Mouse (Mus musculus) intestine, postnatal 0 days (tissue): ENCODE results near the gene Srgap1. TPM values are rescaled to one million over a fixed set of nuclear protein-coding genes. Genes with fewer than 3 reads are reported as not detected.

Experiments
- ATAC-seq: fragments of 200-750 bp; cut with Nextera tagmentation; 2 replicates; pipeline ENCODE4 v1.8.0; 2017; ENCODE audit warnings: mild to moderate bottlenecking, moderate TSS enrichment, moderate library complexity
- H3K27ac ChIP-seq: fragments of 300-500 bp; sonication (generic); 2 replicates; pipeline ENCODE4 v1.5.1; 2014; ENCODE audit warnings: mild to moderate bottlenecking, low read depth, low read length, moderate library complexity
- H3K27me3 ChIP-seq: fragments of 300-500 bp; sonication (generic); replicated peaks from 2 replicates; pipeline ENCODE4 v1.6.1; 2014; ENCODE audit warnings: low read length, mixed read lengths; ENCODE audit not compliant: control insufficient read depth, insufficient read depth
- H3K36me3 ChIP-seq: fragments of 300-500 bp; sonication (generic); 2 replicates; pipeline ENCODE4 v1.6.1; 2014; ENCODE audit warnings: mild to moderate bottlenecking, moderate library complexity; ENCODE audit not compliant: control insufficient read depth, insufficient read depth
- H3K4me1 ChIP-seq: fragments of 300-500 bp; sonication (generic); replicated peaks from 2 replicates; pipeline ENCODE4 v1.6.1; 2014; ENCODE audit warnings: antibody characterized with exemption, low read length, mixed read lengths; ENCODE audit not compliant: control insufficient read depth, insufficient read depth
- H3K4me2 ChIP-seq: fragments of 300-500 bp; sonication (generic); replicated peaks from 2 replicates; pipeline ENCODE4 v1.6.1; 2014; ENCODE audit warnings: low read depth, mild to moderate bottlenecking, moderate library complexity
- H3K4me3 ChIP-seq: fragments of 300-500 bp; sonication (generic); 2 replicates; pipeline ENCODE4 v1.5.1; 2014; ENCODE audit warnings: low read depth, low read length
- H3K9ac ChIP-seq: fragments of 300-500 bp; sonication (generic); 2 replicates; pipeline ENCODE4 v1.6.1; 2014; ENCODE audit warnings: mild to moderate bottlenecking, low read depth, low read length
- H3K9me3 ChIP-seq: fragments of 300-500 bp; sonication (generic); 2 replicates; pipeline ENCODE4 v1.6.1; 2016; ENCODE audit warnings: mixed run types; ENCODE audit not compliant: control insufficient read depth
- CTCF ChIP-seq: sonication (generic); IDR thresholded peaks from 2 replicates; pipeline ENCODE4 v1.5.1; 2016; ENCODE audit warnings: low read depth, mild to moderate bottlenecking, control low read depth, antibody characterized with exemption, moderate library complexity
- WGBS: fragments of 180-500 bp; shearing (Covaris S2); extraction: QIAGEN DNeasy Blood & Tissue Kit; methylation state at CpG from one replicate; pipeline ENCODE4 v1.1.7; 2014; 5-methylcytosine and 5-hydroxymethylcytosine counted together
- polyA plus RNA-seq: library from polyadenylated mRNA; unstranded; fragments of >200 nt; fragmentation: Nextera tagmentation; extraction: Ambion mirVana; gene quantifications from 2 replicates; pipeline ENCODE4 v1.2.1, GENCODE M21; 2015

Srgap1 gene
- polyA plus RNA-seq, 1 experiment from 2014 or later = 2.6 TPM

- Histone ChIP-seq H3K4me1 (no peaks in the 10 kb centered on the region), H3K27ac (no peak overlapping the region), H3K27me3 (no peaks in the 10 kb centered on the region), H3K4me3 (no peak overlapping the region), H3K9me3 (no peaks in the 10 kb centered on the region), H3K4me2 (no peak overlapping the region), H3K36me3 (no peaks in the 10 kb centered on the region), H3K9ac (no peak overlapping the region)
- ATAC-seq = no peak
- WGBS = 75% methylated on average over 4 of the region's 4 CpGs
- no peak for TF ChIP-seq CTCF
Observed at GRCm38 (mm10) chr10:121955730-121956129, 91.4 kb downstream of the Srgap1 start.

DNA sequence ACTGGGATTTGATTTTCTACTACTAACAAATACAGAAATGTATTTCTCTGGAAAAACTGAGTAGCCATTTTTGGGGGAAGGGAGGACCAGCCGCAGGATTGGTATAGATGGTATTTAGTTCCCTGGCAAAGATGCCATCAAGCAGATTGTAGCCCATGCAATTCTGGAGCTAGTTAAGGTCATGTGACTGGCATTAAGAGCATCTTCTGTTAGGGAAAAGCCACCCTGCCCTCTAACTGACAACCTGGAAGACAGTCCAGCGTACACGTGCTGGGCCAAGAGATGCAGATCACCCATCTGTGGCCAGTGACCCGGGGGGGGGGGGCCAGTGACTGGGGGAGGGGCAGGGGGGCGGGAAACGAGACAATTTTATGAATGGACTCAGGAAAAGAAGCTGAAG lies 92.2 kb downstream of the Srgap1 start:
- no peak for TF ChIP-seq CTCF
- Histone ChIP-seq H3K9ac (no peak overlapping the region), H3K27me3 (no peaks in the 10 kb centered on the region), H3K27ac (no peak overlapping the region), H3K4me1 (no peaks in the 10 kb centered on the region), H3K4me2 (no peak overlapping the region), H3K9me3 (no peaks in the 10 kb centered on the region), H3K4me3 (no peak overlapping the region), H3K36me3 (no peaks in the 10 kb centered on the region)
- ATAC-seq = no peak
- WGBS = 87% methylated on average over 6 of the region's 6 CpGs

DNA sequence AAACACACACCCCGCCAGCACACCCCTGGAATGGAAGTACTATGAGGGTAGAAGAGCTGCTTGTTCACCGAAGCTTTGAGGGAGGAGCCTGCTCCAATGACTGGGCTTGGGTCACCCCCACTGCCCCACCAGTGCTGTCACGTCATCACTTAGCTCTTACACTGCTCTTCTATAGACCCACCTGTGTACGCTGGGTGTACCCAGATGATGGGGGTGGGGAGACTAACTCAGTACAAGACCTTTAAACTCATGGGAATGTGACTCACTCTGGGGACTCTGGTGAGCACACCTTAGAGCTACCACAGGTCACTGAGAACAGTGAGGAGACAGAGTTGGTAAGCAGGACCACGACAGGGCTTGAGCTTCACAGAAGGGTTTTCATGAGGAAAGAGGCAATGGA lies 94.1 kb downstream of the Srgap1 start:
- Histone ChIP-seq H3K4me1 (no peaks in the 10 kb centered on the region), H3K27me3 (no peaks in the 10 kb centered on the region), H3K4me3 (no peak overlapping the region), H3K36me3 (no peaks in the 10 kb centered on the region), H3K9me3 (no peaks in the 10 kb centered on the region), H3K9ac (no peak overlapping the region), H3K4me2 (no peak overlapping the region), H3K27ac (no peak overlapping the region)
- no peak for TF ChIP-seq CTCF
- WGBS = 87% methylated on average over 5 of the region's 5 CpGs
- ATAC-seq = no peak

- Histone ChIP-seq H3K4me3 (no peak overlapping the region), H3K9ac (no peak overlapping the region), H3K27me3 (no peaks in the 10 kb centered on the region), H3K9me3 (no peaks in the 10 kb centered on the region), H3K36me3 (no peaks in the 10 kb centered on the region), H3K4me1 (no peaks in the 10 kb centered on the region), H3K4me2 (no peak overlapping the region), H3K27ac (no peak overlapping the region)
- ATAC-seq = no peak
- no peak for TF ChIP-seq CTCF
- WGBS = 83% methylated on average over 8 of the region's 8 CpGs
Observed at GRCm38 (mm10) chr10:121946173-121946572, 100.9 kb downstream of the Srgap1 start.

GRCm38 (mm10) chr10:121931909-121932308 lies 115.2 kb downstream of the Srgap1 start:
- Histone ChIP-seq H3K27ac (no peak overlapping the region), H3K4me3 (no peak overlapping the region), H3K4me1 (no peaks in the 10 kb centered on the region), H3K36me3 (no peaks in the 10 kb centered on the region), H3K9ac (no peak overlapping the region), H3K27me3 (no peaks in the 10 kb centered on the region), H3K9me3 (no peaks in the 10 kb centered on the region), H3K4me2 (no peak overlapping the region)
- 82% methylated on average over 14 of the region's 14 CpGs for WGBS
- TF ChIP-seq CTCF = no peak
- ATAC-seq = no peak

- no peak for TF ChIP-seq CTCF
- H3K4me3 ChIP-seq = no peak overlapping the region
- H3K4me1 ChIP-seq = no peaks in the 10 kb centered on the region
- no peaks in the 10 kb centered on the region for H3K36me3 ChIP-seq
- H3K27me3 ChIP-seq = no peaks in the 10 kb centered on the region
- H3K4me2 ChIP-seq = no peak overlapping the region
- ATAC-seq = no peak
- no peaks in the 10 kb centered on the region for H3K9me3 ChIP-seq
- no peak overlapping the region for H3K9ac ChIP-seq
- H3K27ac ChIP-seq = no peak overlapping the region
- 65% methylated on average over 3 of the region's 3 CpGs for WGBS
Observed at GRCm38 (mm10) chr10:121926094-121926493, 121.0 kb downstream of the Srgap1 start.

GRCm38 (mm10) chr10:121919016-121919415 lies 128.1 kb downstream of the Srgap1 start:
- no peak for TF ChIP-seq CTCF
- no peak overlapping the region for H3K27ac ChIP-seq
- WGBS = 46% methylated on average over 8 of the region's 8 CpGs
- no peaks in the 10 kb centered on the region for H3K27me3 ChIP-seq
- H3K36me3 ChIP-seq = no peaks in the 10 kb centered on the region
- no peak for ATAC-seq
- no peaks in the 10 kb centered on the region for H3K9me3 ChIP-seq
- H3K4me2 ChIP-seq = no peak overlapping the region
- H3K4me3 ChIP-seq = no peak overlapping the region
- no peaks in the 10 kb centered on the region for H3K4me1 ChIP-seq
- no peak overlapping the region for H3K9ac ChIP-seq
